Mouse (Mus musculus): ENCODE measurements around the gene Spg20. TPM values are rescaled to one million over a fixed set of nuclear protein-coding genes. Genes with fewer than 3 reads are reported as not detected.

Spg20 gene
- total and polyA plus RNA-seq, 2 experiments from 2014 or later: 10.0 to 18.4 TPM

DNA sequence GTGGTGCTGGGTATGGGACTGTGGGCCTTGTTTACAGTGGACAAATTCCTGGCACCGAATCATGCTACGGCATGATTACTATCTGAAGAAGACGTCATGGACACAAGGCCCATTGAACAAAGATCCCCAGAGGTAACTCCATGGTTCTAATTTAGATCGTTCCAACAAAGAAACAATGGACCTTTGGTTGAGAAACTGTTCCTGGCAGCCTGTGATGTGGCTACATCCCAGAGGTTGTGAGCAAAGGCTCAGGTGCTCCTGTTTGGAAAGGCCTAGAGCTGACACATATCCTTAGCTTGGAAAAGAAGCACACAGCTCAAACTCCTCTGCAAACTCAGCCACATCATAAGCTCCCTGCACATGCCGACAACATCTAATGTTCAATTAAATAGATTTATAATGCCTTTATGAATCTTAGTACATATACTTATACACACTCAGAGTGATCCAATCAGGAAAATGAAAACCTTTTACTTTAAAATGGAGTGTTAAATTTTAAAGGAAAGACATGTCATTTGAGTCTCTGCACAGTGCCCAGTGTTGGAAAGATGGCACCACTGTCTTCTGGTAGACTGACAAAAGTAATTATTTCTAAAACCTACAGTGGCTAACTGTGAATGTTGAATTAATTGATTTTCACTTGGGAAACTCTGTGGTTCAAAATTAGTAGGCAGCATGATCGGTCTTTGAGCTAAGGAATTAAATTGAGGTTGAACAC is 37.2 kb upstream of the Spg20 start:
- Histone ChIP-seq H3K27me3 (ENCODE audit: insufficient read depth, low read length) (no peaks in the 10 kb centered on the region), H3K9ac (replicated peaks; ENCODE audit: low read length) (no peak overlapping the region), H3K27ac (no peak overlapping the region), H3K4me3 (ENCODE audit: low read length) (no peak overlapping the region), H3K4me1 (ENCODE audit: insufficient read depth, low read length) (0 out of 2 replicates have a peak, but pooled peaks cover 5% of the 10 kb centered on the region), H3K4me2 (ENCODE audit: low read depth, low read length) (no peak overlapping the region), H3K9me3 (ENCODE audit: low read length) (no peaks in the 10 kb centered on the region), H3K36me3 (ENCODE audit: insufficient read depth, low read length) (no peaks in the 10 kb centered on the region)
- ATAC-seq (0 out of 2 replicates have a peak, but pooled peaks have one; percentile 18), DNase-seq (ENCODE audit: low spot score) (no peak)
- no peak for TF ChIP-seq CTCF (IDR thresholded peaks at IDR 0.05; ENCODE audit: low read depth)
- WGBS: 55% methylated on average over 6 of the region's 6 CpGs

DNA sequence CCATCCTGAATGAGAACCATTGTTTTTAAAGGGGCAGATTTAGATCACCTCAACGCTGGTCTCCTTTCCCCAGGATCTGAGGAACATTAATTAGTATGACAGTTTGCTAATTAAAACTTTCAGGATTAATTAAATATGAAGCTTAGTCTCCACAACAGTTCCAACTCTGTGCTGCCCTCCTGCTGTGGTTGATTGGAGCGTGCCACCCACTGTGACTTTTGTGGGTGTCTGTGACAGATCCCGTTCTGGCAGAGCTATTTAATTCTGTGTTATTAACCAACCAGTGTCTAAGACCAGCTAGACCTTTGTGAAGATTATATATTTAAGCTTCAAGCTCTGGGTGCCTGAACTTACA is 36.6 kb upstream of the Spg20 start:
- Histone ChIP-seq H3K4me1 (ENCODE audit: insufficient read depth, low read length) (0 out of 2 replicates have a peak, but pooled peaks cover 5% of the 10 kb centered on the region), H3K9ac (replicated peaks; ENCODE audit: low read length) (no peak overlapping the region), H3K9me3 (ENCODE audit: low read length) (no peaks in the 10 kb centered on the region), H3K27me3 (ENCODE audit: insufficient read depth, low read length) (no peaks in the 10 kb centered on the region), H3K4me3 (ENCODE audit: low read length) (no peak overlapping the region), H3K4me2 (ENCODE audit: low read depth, low read length) (no peak overlapping the region), H3K27ac (no peak overlapping the region), H3K36me3 (ENCODE audit: insufficient read depth, low read length) (no peaks in the 10 kb centered on the region)
- TF ChIP-seq CTCF (IDR thresholded peaks at IDR 0.05; ENCODE audit: low read depth): no peak
- DNase-seq (ENCODE audit: low spot score): peak; percentile 63
- peak; percentile 45; the same call in 1 of the 2 replicates for ATAC-seq
- WGBS: 27% methylated on average over 3 of the region's 3 CpGs

- Histone ChIP-seq H3K9ac (replicated peaks; ENCODE audit: low read length) (no peak overlapping the region), H3K4me3 (ENCODE audit: low read length) (no peak overlapping the region), H3K9me3 (ENCODE audit: low read length) (no peaks in the 10 kb centered on the region), H3K4me1 (ENCODE audit: insufficient read depth, low read length) (0 out of 2 replicates have a peak, but pooled peaks cover 5% of the 10 kb centered on the region), H3K36me3 (ENCODE audit: insufficient read depth, low read length) (no peaks in the 10 kb centered on the region), H3K4me2 (ENCODE audit: low read depth, low read length) (no peak overlapping the region), H3K27ac (no peak overlapping the region), H3K27me3 (ENCODE audit: insufficient read depth, low read length) (no peaks in the 10 kb centered on the region)
- ATAC-seq (peak; percentile 45; the same call in 1 of the 2 replicates), DNase-seq (ENCODE audit: low spot score) (no peak)
- WGBS: 28% methylated on average over 6 of the region's 6 CpGs
- no peak for TF ChIP-seq CTCF (IDR thresholded peaks at IDR 0.05; ENCODE audit: low read depth)
Observed at GRCm38 (mm10) chr3:55078233-55078632, 33.7 kb upstream of the Spg20 start.

GRCm38 (mm10) chr3:55079619-55080018 is 32.3 kb upstream of the Spg20 start:
- TF ChIP-seq CTCF (IDR thresholded peaks at IDR 0.05; ENCODE audit: low read depth): no peak
- Histone ChIP-seq H3K4me3 (ENCODE audit: low read length) (no peak overlapping the region), H3K27ac (no peak overlapping the region), H3K9ac (replicated peaks; ENCODE audit: low read length) (no peak overlapping the region), H3K27me3 (ENCODE audit: insufficient read depth, low read length) (no peaks in the 10 kb centered on the region), H3K9me3 (ENCODE audit: low read length) (no peaks in the 10 kb centered on the region), H3K4me2 (ENCODE audit: low read depth, low read length) (no peak overlapping the region), H3K4me1 (ENCODE audit: insufficient read depth, low read length) (0 out of 2 replicates have a peak, but pooled peaks cover 8% of the 10 kb centered on the region), H3K36me3 (ENCODE audit: insufficient read depth, low read length) (no peaks in the 10 kb centered on the region)
- WGBS: 80% methylated on average over 8 of the region's 8 CpGs
- ATAC-seq (no peak), DNase-seq (ENCODE audit: low spot score) (no peak)

DNA sequence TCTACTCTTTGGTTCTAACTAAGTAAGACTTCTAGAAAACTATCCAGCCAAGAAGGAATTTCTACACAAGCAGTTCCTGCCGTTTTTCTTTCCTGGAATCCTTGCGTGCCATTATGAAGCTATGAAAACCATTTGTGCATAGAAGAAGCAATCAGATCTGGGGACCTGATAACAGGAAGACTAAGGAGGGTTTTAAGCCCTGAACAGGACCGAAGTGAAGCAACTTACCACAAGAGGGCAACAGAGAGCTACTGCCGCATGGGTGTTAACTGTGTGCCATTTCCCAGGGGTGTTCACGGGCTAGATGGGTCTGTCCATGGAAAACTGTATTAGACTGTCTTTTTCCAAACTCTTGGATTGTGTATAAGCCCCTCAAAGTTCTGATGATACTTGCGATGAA is 31.9 kb upstream of the Spg20 start:
- H3K27ac ChIP-seq: no peak overlapping the region
- TF ChIP-seq CTCF (IDR thresholded peaks at IDR 0.05; ENCODE audit: low read depth): peak; percentile 95
- DNase-seq (ENCODE audit: low spot score) (peak; percentile 88), ATAC-seq (peak; percentile 70)
- H3K4me1 ChIP-seq (ENCODE audit: insufficient read depth, low read length): peaks cover 11% of the 10 kb centered on the region; the same call in 1 of the 2 replicates
- H3K9me3 ChIP-seq (ENCODE audit: low read length): no peaks in the 10 kb centered on the region
- H3K4me3 ChIP-seq (ENCODE audit: low read length): no peak overlapping the region
- no peak overlapping the region for H3K4me2 ChIP-seq (ENCODE audit: low read depth, low read length)
- no peak overlapping the region for H3K9ac ChIP-seq (replicated peaks; ENCODE audit: low read length)
- no peaks in the 10 kb centered on the region for H3K36me3 ChIP-seq (ENCODE audit: insufficient read depth, low read length)
- WGBS: 20% methylated on average over 6 of the region's 6 CpGs
- H3K27me3 ChIP-seq (ENCODE audit: insufficient read depth, low read length): no peaks in the 10 kb centered on the region

- 33% methylated on average over 6 of the region's 6 CpGs for WGBS
- H3K9ac ChIP-seq (replicated peaks; ENCODE audit: low read length): no peak overlapping the region
- H3K4me1 ChIP-seq (ENCODE audit: insufficient read depth, low read length): peaks cover 5% of the 10 kb centered on the region; the same call in 1 of the 2 replicates
- 0 out of 2 replicates have a peak overlapping the region, but pooled peaks have one; percentile 9 for H3K27ac ChIP-seq
- TF ChIP-seq CTCF (IDR thresholded peaks at IDR 0.05; ENCODE audit: low read depth): no peak
- H3K36me3 ChIP-seq (ENCODE audit: insufficient read depth, low read length): no peaks in the 10 kb centered on the region
- ATAC-seq (peak; percentile 51; the same call in 1 of the 2 replicates), DNase-seq (ENCODE audit: low spot score) (peak; percentile 53)
- H3K4me3 ChIP-seq (ENCODE audit: low read length): no peak overlapping the region
- no peak overlapping the region for H3K4me2 ChIP-seq (ENCODE audit: low read depth, low read length)
- H3K27me3 ChIP-seq (ENCODE audit: insufficient read depth, low read length): no peaks in the 10 kb centered on the region
- no peaks in the 10 kb centered on the region for H3K9me3 ChIP-seq (ENCODE audit: low read length)
Observed at GRCm38 (mm10) chr3:55084781-55085180, 27.1 kb upstream of the Spg20 start.

DNA sequence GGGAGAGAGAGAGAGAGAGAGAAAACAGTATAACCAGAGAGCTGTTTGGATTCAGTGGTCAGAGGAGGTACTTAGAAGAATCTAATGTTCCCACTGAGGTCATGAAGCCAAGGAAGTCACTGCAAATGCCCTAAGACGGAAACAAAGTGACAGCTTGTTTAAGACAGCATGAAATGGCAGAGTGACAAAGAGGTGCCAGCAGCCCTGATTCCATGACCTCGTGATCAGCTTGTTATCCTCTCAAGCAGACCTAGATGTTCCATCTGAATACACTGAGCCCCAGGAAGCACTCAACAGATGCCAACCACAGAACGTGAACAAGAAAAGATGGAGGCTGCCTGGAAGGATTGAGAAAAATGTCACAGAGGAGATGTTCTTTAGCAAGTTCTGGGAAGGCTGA is 26.2 kb upstream of the Spg20 start:
- DNase-seq (ENCODE audit: low spot score) (peak; percentile 77), ATAC-seq (peak; percentile 81)
- 38% methylated on average over 3 of the region's 3 CpGs for WGBS
- no peak overlapping the region for H3K4me2 ChIP-seq (ENCODE audit: low read depth, low read length)
- no peak overlapping the region for H3K27ac ChIP-seq
- H3K27me3 ChIP-seq (ENCODE audit: insufficient read depth, low read length): no peaks in the 10 kb centered on the region
- no peaks in the 10 kb centered on the region for H3K9me3 ChIP-seq (ENCODE audit: low read length)
- no peak overlapping the region for H3K4me3 ChIP-seq (ENCODE audit: low read length)
- no peaks in the 10 kb centered on the region for H3K36me3 ChIP-seq (ENCODE audit: insufficient read depth, low read length)
- no peak overlapping the region for H3K9ac ChIP-seq (replicated peaks; ENCODE audit: low read length)
- H3K4me1 ChIP-seq (ENCODE audit: insufficient read depth, low read length): peaks cover 5% of the 10 kb centered on the region; the same call in 1 of the 2 replicates
- TF ChIP-seq CTCF (IDR thresholded peaks at IDR 0.05; ENCODE audit: low read depth): no peak
